ENCODE assay signal across 20 mouse cellular contexts in the genomic region with DNA sequence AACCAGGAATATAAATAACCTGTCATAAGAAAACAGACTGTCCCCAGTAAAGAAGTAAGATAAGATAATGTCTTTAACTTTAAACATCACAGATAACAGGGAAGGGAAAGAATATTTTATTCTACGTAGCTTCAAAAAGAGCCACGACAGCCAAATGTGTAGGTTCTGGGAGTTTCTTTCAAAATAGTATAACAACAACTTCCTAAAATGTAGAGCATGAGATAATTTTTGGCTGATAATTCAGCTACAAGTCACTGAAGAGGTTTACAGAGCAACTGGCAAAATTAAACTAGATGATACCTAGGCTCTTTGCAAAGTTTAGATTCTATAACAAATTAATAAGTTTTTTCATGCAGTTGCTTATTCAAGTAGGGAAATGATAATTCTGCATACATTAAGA.
DNase-seq lines count a peak whose midpoint lies in the region; ATAC-seq and TF ChIP-seq lines count a peak whose summit lies in the region.
"Had no signal": no experiment of that assay in that cellular context is flagged by ENCODE, and none has a peak within 500 bp of the region (broad histone marks: within the 10 kb centered on the region; RNA-seq: fewer than 3 reads in every experiment).

No protein-coding gene starts in this region.

- H3K27ac ChIP-seq in heart, embryonic 15.5 days: peak overlapping the region; percentile 61; the same call in 1 of the 2 replicates
- peak overlapping the region; percentile 82; the same call in 1 of the 2 replicates for H3K27ac ChIP-seq in kidney, embryonic 15.5 days
- peak overlapping the region; percentile 47; the same call in 1 of the 2 replicates for H3K27ac ChIP-seq in lung, embryonic 16.5 days (ENCODE audit: low read length)
- no peak overlapping the region for H3K27ac ChIP-seq in thymus, adult 2 months (ENCODE audit: control insufficient read depth, insufficient read depth, low read length)
- H3K27ac ChIP-seq: embryonic facial prominence, embryonic 12.5 days; forebrain, embryonic 15.5 days; hindbrain, embryonic 13.5 days; hindbrain, postnatal 0 days had no signal

- WGBS in heart, embryonic 15.5 days: 23% methylated on average over 2 of the region's 2 CpGs
- WGBS in kidney, embryonic 15.5 days: 71% methylated on average over 2 of the region's 2 CpGs
- 40% methylated on average over 2 of the region's 2 CpGs for WGBS in lung, embryonic 16.5 days
- WGBS in thymus, adult 2 months: 81% methylated on average over 2 of the region's 2 CpGs

- no peak for TF ChIP-seq CTCF in thymus, adult 2 months (IDR thresholded peaks at IDR 0.05; ENCODE audit: borderline replicate concordance, control insufficient read depth, extremely low read depth, insufficient read depth, low read length, poor library complexity)

- no peak overlapping the region for H3K4me3 ChIP-seq in heart, embryonic 15.5 days
- no peak overlapping the region for H3K4me3 ChIP-seq in kidney, embryonic 15.5 days (replicated peaks)
- H3K4me3 ChIP-seq in lung, embryonic 16.5 days (ENCODE audit: low read length): no peak overlapping the region
- no peak overlapping the region for H3K4me3 ChIP-seq in thymus, adult 2 months (ENCODE audit: control insufficient read depth, insufficient read depth, low read length)
- H3K4me3 ChIP-seq: embryonic facial prominence, embryonic 12.5 days; forebrain, embryonic 15.5 days; hindbrain, embryonic 13.5 days; intestine, embryonic 15.5 days had no signal

- H3K27me3 ChIP-seq in heart, embryonic 15.5 days: no peaks in the 10 kb centered on the region
- no peaks in the 10 kb centered on the region for H3K27me3 ChIP-seq in kidney, embryonic 15.5 days
- H3K27me3 ChIP-seq in lung, embryonic 16.5 days (ENCODE audit: control insufficient read depth, insufficient read depth, low read depth, low read length): peaks cover 3% of the 10 kb centered on the region
- no peaks in the 10 kb centered on the region for H3K27me3 ChIP-seq in thymus, adult 2 months (ENCODE audit: control insufficient read depth, insufficient read depth, low read length)
- H3K27me3 ChIP-seq: embryonic facial prominence, embryonic 12.5 days; forebrain, embryonic 15.5 days; hindbrain, embryonic 13.5 days; intestine, embryonic 15.5 days had no signal

- H3K4me1 ChIP-seq in heart, embryonic 15.5 days (replicated peaks): peaks cover 20% of the 10 kb centered on the region
- peaks cover 30% of the 10 kb centered on the region for H3K4me1 ChIP-seq in kidney, embryonic 15.5 days
- peaks cover 11% of the 10 kb centered on the region for H3K4me1 ChIP-seq in lung, embryonic 16.5 days (replicated peaks; ENCODE audit: control insufficient read depth, insufficient read depth, low read length)
- H3K4me1 ChIP-seq in thymus, adult 2 months (replicated peaks; ENCODE audit: control insufficient read depth, insufficient read depth, low read length): no peaks in the 10 kb centered on the region

- intact Hi-C loops in heart, postnatal 10 days (cut with DNase I): no loop called here

- H3K9ac ChIP-seq in heart, embryonic 15.5 days: no peak overlapping the region
- H3K9ac ChIP-seq in kidney, embryonic 15.5 days: no peak overlapping the region
- no peak overlapping the region for H3K9ac ChIP-seq in lung, embryonic 16.5 days (ENCODE audit: low read length)
- H3K9ac ChIP-seq: embryonic facial prominence, embryonic 12.5 days; forebrain, embryonic 15.5 days; hindbrain, embryonic 13.5 days; intestine, embryonic 15.5 days had no signal

- DNase-seq in heart, postnatal 10 days: no peak
- DNase-seq in kidney, postnatal 4 days: no peak
- no peak for DNase-seq in lung, adult 18-20 months
- DNase-seq in thymus, adult 2 months: no peak
- DNase-seq: adrenal gland, adult 8-10 months; cerebellum, adult 11 months; cerebellum, adult 8-10 months; cerebellum, postnatal 14 days; embryo, embryonic 11 days; gastrocnemius, postnatal 36 days; heart, adult 18-20 months had no signal

- no peaks in the 10 kb centered on the region for H3K36me3 ChIP-seq in heart, embryonic 15.5 days
- H3K36me3 ChIP-seq in kidney, embryonic 15.5 days: no peaks in the 10 kb centered on the region
- H3K36me3 ChIP-seq in lung, embryonic 16.5 days (ENCODE audit: control insufficient read depth, insufficient read depth, low read length): no peaks in the 10 kb centered on the region
- H3K36me3 ChIP-seq in thymus, adult 2 months (ENCODE audit: control insufficient read depth, insufficient read depth, low read length): no peaks in the 10 kb centered on the region
- H3K36me3 ChIP-seq: embryonic facial prominence, embryonic 12.5 days; forebrain, embryonic 15.5 days; hindbrain, embryonic 13.5 days; intestine, embryonic 15.5 days had no signal

- TF ChIP-seq POLR2A in thymus, adult 2 months (IDR thresholded peaks at IDR 0.05; ENCODE audit: control insufficient read depth, extremely low read depth, insufficient read depth, low read length, poor library complexity): no peak

- no peak overlapping the region for H3K4me2 ChIP-seq in heart, embryonic 15.5 days
- no peak overlapping the region for H3K4me2 ChIP-seq in kidney, embryonic 15.5 days
- H3K4me2 ChIP-seq in lung, embryonic 16.5 days (ENCODE audit: low read depth, low read length): no peak overlapping the region
- H3K4me2 ChIP-seq: embryonic facial prominence, embryonic 12.5 days; forebrain, embryonic 15.5 days; heart, embryonic 11.5 days; hindbrain, embryonic 13.5 days; intestine, embryonic 15.5 days had no signal

- no peak for ATAC-seq in heart, embryonic 15.5 days (replicated peaks; ENCODE audit: insufficient number of reproducible peaks, insufficient read depth, low FRiP score, low read depth)
- no peak for ATAC-seq in kidney, embryonic 15.5 days (replicated peaks; ENCODE audit: low FRiP score)
- ATAC-seq in lung, embryonic 16.5 days (ENCODE audit: low read depth): no peak
- ATAC-seq: forebrain, embryonic 15.5 days; hindbrain, postnatal 0 days had no signal

- H3K9me3 ChIP-seq in heart, embryonic 15.5 days (replicated peaks): no peaks in the 10 kb centered on the region
- no peaks in the 10 kb centered on the region for H3K9me3 ChIP-seq in kidney, embryonic 15.5 days (replicated peaks)
- no peaks in the 10 kb centered on the region; the same call in 1 of the 2 replicates for H3K9me3 ChIP-seq in lung, embryonic 16.5 days (ENCODE audit: control insufficient read depth, low read length)
- H3K9me3 ChIP-seq: embryonic facial prominence, embryonic 12.5 days; forebrain, embryonic 15.5 days; hindbrain, embryonic 13.5 days; intestine, embryonic 15.5 days had no signal
